Mouse (Mus musculus): ENCODE measurements around the gene Adrm1.
"Not testable (repeated sequence)": the region's sequence is repeated elsewhere in the genome, so short reads cannot be mapped to it uniquely, and the experiment has no call there.

Gene Adrm1

DNA sequence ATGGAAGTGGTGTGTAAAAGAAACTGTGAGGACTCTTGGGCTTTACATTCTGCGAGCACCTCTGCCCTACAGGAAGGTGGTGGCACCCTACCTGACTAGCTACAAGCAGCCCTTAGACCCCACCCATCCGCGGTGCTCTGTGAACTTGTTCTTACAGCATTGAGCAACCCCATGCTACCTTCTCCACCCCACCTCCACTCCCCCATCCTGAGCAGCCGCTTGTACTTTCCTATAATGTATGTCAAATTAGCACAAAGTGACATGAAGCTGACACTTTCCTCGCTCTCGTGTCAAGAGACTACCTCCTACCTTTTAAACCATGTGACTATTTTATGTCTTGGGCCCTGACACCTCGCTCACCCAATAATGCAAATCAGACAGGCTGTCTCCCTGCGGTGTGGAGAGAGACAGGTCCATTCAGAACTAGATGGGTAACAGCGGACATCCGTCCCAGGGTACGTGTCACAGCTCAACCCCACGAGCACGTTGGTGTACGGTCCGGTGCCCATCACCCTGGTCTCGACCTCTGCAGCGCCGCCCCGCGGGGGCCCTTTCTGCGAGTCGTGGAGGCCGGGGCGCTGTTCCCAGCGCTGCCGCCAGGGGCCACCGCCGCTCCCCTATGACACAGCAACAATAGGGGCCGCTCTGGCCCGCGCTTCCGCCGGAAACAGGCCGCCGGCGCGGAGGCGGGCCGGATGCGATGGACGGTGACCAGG, at the start of gene Adrm1:
Gene Adrm1 (plus strand): TSS at position 680 of the 716 bp plus-strand sequence.
- DNase-seq (ENCODE audit: low read depth, low spot score): peak; percentile 89

GRCm38 (mm10) chr2:180124192-180124591, 47.1 kb upstream of the Adrm1 start:
- no peak for DNase-seq (ENCODE audit: low read depth, low spot score)

DNA sequence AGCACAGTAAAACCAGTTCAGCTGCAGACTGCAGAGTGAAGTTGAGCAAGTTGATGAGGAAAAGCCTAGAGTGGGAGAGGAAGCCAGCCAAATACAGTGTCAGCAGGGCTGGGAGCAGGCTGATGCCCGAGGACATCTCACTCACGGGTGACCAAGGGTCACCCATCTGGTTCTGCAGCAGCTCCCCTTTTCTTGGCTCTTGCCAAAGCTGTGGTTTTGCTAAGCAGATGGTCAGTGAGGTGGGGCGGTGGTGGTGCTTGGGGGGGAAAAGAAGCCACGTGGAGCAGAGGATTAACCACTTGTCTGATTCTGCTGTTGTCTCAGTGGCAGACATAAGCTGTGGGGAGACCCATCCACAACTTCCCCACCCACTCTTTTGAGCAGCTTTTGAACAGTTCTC, 45.1 kb upstream of the Adrm1 start:
- DNase-seq (ENCODE audit: low read depth, low spot score): no peak

GRCm38 (mm10) chr2:180127675-180128074, 43.6 kb upstream of the Adrm1 start:
- no peak for DNase-seq (ENCODE audit: low read depth, low spot score)

- no peak for DNase-seq (ENCODE audit: low read depth, low spot score)
Observed at GRCm38 (mm10) chr2:180133231-180133630, 38.1 kb upstream of the Adrm1 start.

- no peak for DNase-seq (ENCODE audit: low read depth, low spot score)
Observed at GRCm38 (mm10) chr2:180133911-180134310, 37.4 kb upstream of the Adrm1 start.

- DNase-seq (ENCODE audit: low read depth, low spot score): no peak
Observed at GRCm38 (mm10) chr2:180135414-180135813, 35.9 kb upstream of the Adrm1 start.

DNA sequence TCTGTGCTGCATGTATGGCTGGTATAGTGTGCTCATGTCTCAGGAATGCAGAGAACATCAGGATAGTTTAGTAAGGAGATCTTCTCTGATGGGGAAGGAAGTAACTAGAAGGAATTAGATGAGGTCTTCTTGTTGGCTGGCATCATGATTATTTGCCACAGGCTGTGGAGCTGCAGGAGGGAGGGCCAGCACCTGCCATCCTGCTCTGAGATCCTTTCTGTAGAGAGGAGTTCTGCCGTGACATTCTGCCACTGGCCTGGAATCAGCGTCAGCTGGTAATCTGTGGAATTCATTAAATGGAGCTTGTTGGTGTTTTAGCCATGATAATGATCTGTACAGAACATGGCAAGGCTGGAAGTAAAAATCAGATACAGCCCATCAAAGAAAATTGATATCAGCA, 25.2 kb upstream of the Adrm1 start:
- DNase-seq (ENCODE audit: low read depth, low spot score): no peak

GRCm38 (mm10) chr2:180147379-180147778, 23.9 kb upstream of the Adrm1 start:
- no peak for DNase-seq (ENCODE audit: low read depth, low spot score)

DNA sequence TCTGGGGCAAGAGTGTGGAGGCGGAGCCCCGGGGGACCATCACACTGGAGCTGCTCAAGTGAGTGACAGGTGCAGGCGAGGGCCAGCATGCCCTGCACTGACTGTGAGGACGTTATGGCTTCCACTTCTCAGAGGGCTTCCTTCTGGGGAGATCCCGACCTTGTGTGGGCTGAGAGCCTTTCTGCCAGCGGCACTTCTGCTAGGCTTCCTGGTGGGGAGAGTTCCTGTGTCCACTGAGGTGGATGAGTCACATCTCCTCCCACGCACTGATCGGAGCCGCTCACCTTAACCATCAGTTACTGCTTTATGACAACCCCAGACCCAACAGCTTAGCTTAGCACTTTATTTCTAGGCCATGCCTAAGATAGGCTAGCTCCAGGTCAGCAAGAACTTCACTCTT, 22.7 kb upstream of the Adrm1 start:
- DNase-seq (ENCODE audit: low read depth, low spot score): no peak

GRCm38 (mm10) chr2:180154796-180155195, 16.5 kb upstream of the Adrm1 start:
- no peak for DNase-seq (ENCODE audit: low read depth, low spot score)

GRCm38 (mm10) chr2:180158627-180159026, 12.7 kb upstream of the Adrm1 start:
- DNase-seq (ENCODE audit: low read depth, low spot score): no peak

- no peak for DNase-seq (ENCODE audit: low read depth, low spot score)
Observed at GRCm38 (mm10) chr2:180165855-180166254, 5.4 kb upstream of the Adrm1 start.

DNA sequence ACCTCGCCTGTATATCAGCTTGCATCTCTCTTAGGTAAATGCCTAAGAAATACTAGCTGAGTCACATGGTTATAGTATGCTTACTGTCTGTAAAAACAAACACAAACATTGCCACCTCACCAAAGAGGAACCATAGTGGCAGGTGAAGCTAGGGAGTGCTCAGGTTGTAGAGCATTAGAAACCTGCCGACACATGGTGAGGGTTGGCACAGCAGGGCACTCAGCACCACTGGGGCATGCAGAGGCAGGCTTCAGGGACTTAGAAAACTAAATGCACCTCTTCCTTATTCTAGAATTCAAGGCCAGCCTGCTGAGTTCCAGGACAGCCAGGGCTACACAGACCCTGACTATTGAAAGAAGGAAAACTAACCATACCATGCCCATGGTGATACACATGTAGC, 4.4 kb upstream of the Adrm1 start:
- no peak for DNase-seq (ENCODE audit: low read depth, low spot score)

- DNase-seq (ENCODE audit: low read depth, low spot score): no peak
Observed at GRCm38 (mm10) chr2:180170151-180170805, 1.0 kb upstream of the Adrm1 start.

DNA sequence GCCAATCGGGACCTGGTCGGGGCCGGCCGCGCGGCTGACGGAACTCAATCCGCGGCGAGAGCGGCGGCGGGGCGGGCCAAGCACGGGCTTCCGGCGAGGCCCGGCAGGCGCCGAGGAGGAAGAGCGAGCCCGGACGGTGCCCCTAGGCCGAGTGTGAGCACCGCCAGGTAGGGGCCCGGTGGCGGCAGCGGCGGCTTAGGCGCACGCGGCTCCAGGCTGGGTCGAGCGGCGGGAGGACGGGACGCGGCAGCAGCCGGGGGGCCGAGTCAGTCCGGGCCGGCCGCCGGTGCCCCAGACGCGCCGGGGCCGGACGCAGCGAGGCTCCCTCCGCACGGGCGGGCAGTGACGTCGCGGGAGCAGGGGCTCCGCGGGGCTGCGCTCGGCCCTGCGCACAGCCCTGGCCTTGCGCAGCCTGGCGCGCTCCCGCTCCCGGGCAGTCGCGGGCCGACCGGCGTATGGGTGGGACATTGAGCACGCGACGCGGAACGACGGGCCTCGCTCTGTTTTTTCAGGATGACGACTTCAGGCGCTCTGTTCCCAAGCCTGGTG, 311 bp downstream of the Adrm1 start:
- no peak for DNase-seq (ENCODE audit: low read depth, low spot score)

GRCm38 (mm10) chr2:180172152-180172551, 867 bp downstream of the Adrm1 start:
- no peak for DNase-seq (ENCODE audit: low read depth, low spot score)

DNA sequence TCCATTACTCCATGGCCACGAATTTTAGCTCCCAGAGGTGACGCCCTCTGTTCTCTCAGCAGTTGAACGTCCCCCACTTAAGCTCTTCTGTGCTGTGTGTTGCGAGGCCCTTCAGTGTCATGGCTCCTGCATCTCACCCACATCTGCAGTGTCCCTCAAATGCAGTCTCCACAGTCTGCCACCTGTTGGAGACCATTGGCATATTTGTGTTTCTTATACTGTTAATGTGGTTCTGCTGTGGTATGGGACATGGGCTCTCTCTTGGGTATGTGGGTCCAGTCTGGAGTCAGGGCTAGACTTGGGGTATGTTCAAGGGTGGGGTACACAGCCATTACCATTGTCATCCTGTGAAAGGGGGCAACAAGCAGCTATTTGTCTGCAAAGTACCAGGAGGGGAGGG, 1.9 kb downstream of the Adrm1 start:
- no peak for DNase-seq (ENCODE audit: low read depth, low spot score)

DNA sequence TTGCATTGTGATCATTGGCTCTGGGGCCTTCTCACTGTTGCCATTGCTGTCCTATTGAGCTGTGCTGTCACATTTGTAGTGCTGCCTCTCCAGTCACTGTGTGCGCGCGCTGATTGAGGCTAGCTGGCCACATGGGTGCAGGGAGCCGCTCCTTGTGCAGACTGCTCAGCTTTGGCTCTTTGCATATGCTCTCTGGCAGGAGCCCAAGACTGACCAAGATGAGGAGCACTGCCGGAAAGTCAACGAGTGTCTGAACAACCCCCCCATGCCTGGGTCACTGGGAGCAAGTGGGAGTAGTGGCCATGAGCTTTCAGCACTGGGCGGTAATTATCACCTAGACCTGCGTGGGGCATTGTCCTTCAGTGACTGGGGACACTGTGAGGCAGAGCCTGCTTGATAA, 2.4 kb downstream of the Adrm1 start:
- DNase-seq (ENCODE audit: low read depth, low spot score): not testable (repeated sequence)

DNA sequence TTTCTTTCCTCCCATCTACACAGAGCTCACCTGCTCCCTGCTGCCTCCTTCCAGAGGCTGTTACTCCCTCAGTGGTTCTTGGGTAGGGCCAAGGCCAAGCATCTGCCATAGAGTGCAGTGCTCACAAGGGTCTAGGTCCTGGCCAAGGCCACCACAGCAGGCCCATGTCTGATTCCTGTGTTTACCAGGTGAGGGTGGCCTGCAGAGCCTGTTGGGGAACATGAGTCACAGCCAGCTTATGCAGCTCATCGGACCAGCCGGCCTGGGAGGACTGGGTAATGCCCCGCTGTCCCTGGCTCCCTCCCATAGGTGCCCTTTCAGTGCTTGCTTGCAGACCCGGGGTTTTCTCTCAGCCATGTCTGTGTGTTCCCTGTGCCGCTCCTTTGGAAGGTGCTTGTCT, 2.8 kb downstream of the Adrm1 start:
- DNase-seq (ENCODE audit: low read depth, low spot score): no peak

DNA sequence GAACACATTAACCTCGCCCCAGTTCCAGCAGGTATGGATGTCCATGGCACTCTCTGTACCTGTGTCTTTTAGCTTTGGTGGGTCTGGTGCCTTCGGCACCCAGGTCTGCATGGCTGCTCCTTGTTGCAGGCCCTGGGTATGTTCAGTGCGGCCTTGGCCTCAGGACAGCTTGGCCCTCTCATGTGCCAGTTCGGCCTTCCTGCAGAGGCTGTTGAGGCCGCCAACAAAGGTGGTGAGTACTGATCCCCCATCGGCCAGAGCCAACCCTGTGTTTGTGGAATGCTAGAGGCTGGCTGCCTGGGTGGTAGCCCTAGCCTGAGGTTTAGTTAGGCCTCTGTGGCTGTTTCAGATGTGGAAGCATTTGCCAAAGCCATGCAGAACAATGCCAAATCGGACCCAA, 4.4 kb downstream of the Adrm1 start:
- DNase-seq (ENCODE audit: low read depth, low spot score): no peak

DNA sequence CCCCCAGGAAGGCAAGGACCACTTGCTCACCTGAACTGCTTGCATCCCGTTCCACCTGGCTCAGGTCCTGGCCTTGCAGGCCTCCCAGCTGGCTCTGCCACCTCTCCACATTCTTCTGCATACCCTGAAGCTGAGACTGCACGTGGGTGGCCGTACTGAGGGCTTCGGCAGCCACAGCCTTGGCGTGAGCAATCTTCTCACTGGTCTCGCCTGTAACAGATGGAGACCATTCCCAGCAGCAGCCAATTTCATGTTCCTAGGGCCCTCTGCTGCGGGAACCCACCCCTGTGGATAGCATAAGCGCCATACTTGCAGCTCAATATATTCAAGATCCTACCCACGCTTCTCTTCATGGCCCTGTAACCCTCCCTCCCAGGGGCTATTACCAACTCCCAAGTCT, 10.3 kb downstream of the Adrm1 start:
- no peak for DNase-seq (ENCODE audit: low read depth, low spot score)

Data from brain, embryonic 18.5 days (tissue).